Mouse (Mus musculus): ENCODE data around the gene Zfp668.
A peak's percentile ranks its signal among the peaks of the same experiment; 100 is the strongest.
"Not testable (repeated sequence)": the region's sequence is repeated elsewhere in the genome, so short reads cannot be mapped to it uniquely, and the experiment has no call there.

Gene Zfp668

GRCm38 (mm10) chr7:127876467-127877348 is at the start of gene Zfp668:
Gene Zfp668, minus strand, starts transcription at chr7:127876828.
- DNase-seq = peak; percentile 93 to 95

- peak; percentile 77 to 92 for DNase-seq
These were observed 49.4 kb upstream of the Zfp668 start for GRCm38 (mm10) chr7:127926066-127926465.

- peak; percentile 92 to 96 for DNase-seq
These were observed 48.6 kb upstream of the Zfp668 start for GRCm38 (mm10) chr7:127925252-127925651.

GRCm38 (mm10) chr7:127923714-127924113 is 47.1 kb upstream of the Zfp668 start:
- DNase-seq = peak; percentile 14 to 57

- no peak for DNase-seq
These were observed 46.0 kb upstream of the Zfp668 start for GRCm38 (mm10) chr7:127922451-127923275.

- peak; percentile 66 to 73 for DNase-seq
These were observed 44.9 kb upstream of the Zfp668 start for GRCm38 (mm10) chr7:127921516-127921915.

GRCm38 (mm10) chr7:127919290-127919689 is 42.7 kb upstream of the Zfp668 start:
- DNase-seq = peak; percentile 56 to 64

- DNase-seq = peak; percentile 78 to 86
These were observed 41.6 kb upstream of the Zfp668 start for GRCm38 (mm10) chr7:127918203-127918602.

GRCm38 (mm10) chr7:127915293-127915692 is 38.7 kb upstream of the Zfp668 start:
- no peak for DNase-seq

- no peak for DNase-seq
These were observed 36.3 kb upstream of the Zfp668 start for GRCm38 (mm10) chr7:127912938-127913337.

- DNase-seq = peak; percentile 94 to 96
These were observed 35.7 kb upstream of the Zfp668 start, which contains the start of gene Kat8 for GRCm38 (mm10) chr7:127912190-127912871. Gene Kat8, plus strand, starts transcription at chr7:127912516.

- peak in 1 of 2 experiments; percentile 67 for DNase-seq
These were observed 32.0 kb upstream of the Zfp668 start for GRCm38 (mm10) chr7:127908656-127909055.

- DNase-seq = no peak
These were observed 31.3 kb upstream of the Zfp668 start for GRCm38 (mm10) chr7:127907939-127908338.

- peak; percentile 80 to 90 for DNase-seq
These were observed 27.6 kb upstream of the Zfp668 start, which contains the start of gene Bckdk for GRCm38 (mm10) chr7:127903971-127904796. Gene Bckdk, plus strand, starts transcription at chr7:127904082.

- no peak for DNase-seq
These were observed 25.1 kb upstream of the Zfp668 start for GRCm38 (mm10) chr7:127901772-127902171.

- peak in 1 of 2 experiments; percentile 57 for DNase-seq
These were observed 23.4 kb upstream of the Zfp668 start for GRCm38 (mm10) chr7:127899997-127900396.

- DNase-seq = peak; percentile 27 to 55
These were observed 21.7 kb upstream of the Zfp668 start for GRCm38 (mm10) chr7:127898179-127898956.

GRCm38 (mm10) chr7:127897542-127897941 is 20.9 kb upstream of the Zfp668 start:
- peak in 1 of 2 experiments; percentile 31 for DNase-seq

- peak; percentile 71 to 79 for DNase-seq
These were observed 19.8 kb upstream of the Zfp668 start for GRCm38 (mm10) chr7:127896384-127896783.

GRCm38 (mm10) chr7:127895891-127896290 is 19.3 kb upstream of the Zfp668 start:
- not testable (repeated sequence) for DNase-seq

- peak; percentile 98 to 99 for DNase-seq
These were observed 18.8 kb upstream of the Zfp668 start, which contains the start of the genes Gm21974 and Vkorc1 for GRCm38 (mm10) chr7:127895442-127895841. Gene Gm21974, minus strand, starts transcription at chr7:127895454. Gene Vkorc1, minus strand, starts transcription at chr7:127895617.

All from kidney, postnatal 25 days (tissue).